In genomic region chr4:136117022-136117421, GRCm38 (mm10) we compare ENCODE assay signal across 9 mouse cellular contexts. TPM values are rescaled to one million over a fixed set of nuclear protein-coding genes. Genes with fewer than 3 reads are reported as not detected.
DNase-seq lines count a peak whose midpoint lies in the region; ATAC-seq and TF ChIP-seq lines count a peak whose summit lies in the region.
"Had no signal": no experiment of that assay in that cellular context is flagged by ENCODE, and none has a peak within 500 bp of the region (broad histone marks: within the 10 kb centered on the region; RNA-seq: fewer than 3 reads in every experiment).

No protein-coding gene starts in this region.

- peak overlapping the region; percentile 15; the same call in 1 of the 2 replicates for H3K27ac ChIP-seq in forebrain, embryonic 10.5 days
- H3K27ac ChIP-seq in forebrain, postnatal 0 days (ENCODE audit: low read depth, low read length) = no peak overlapping the region
- 0 out of 2 replicates have a peak overlapping the region, but pooled peaks have one; percentile 14 for H3K27ac ChIP-seq in limb, embryonic 11.5 days (replicated peaks; ENCODE audit: low read depth, low read length)
- H3K27ac ChIP-seq: neural tube, embryonic 12.5 days had no signal

- H3K4me3 ChIP-seq in forebrain, embryonic 10.5 days = no peak overlapping the region
- H3K4me3 ChIP-seq in forebrain, postnatal 0 days (ENCODE audit: low read depth, low read length) = no peak overlapping the region
- no peak overlapping the region for H3K4me3 ChIP-seq in limb, embryonic 11.5 days (ENCODE audit: low read depth, low read length)
- H3K4me3 ChIP-seq in myocyte = no peak overlapping the region
- H3K4me3 ChIP-seq: neural tube, embryonic 12.5 days had no signal

- peaks cover 39% of the 10 kb centered on the region for H3K4me1 ChIP-seq in forebrain, embryonic 10.5 days
- no peaks in the 10 kb centered on the region for H3K4me1 ChIP-seq in forebrain, postnatal 0 days (ENCODE audit: insufficient read depth)
- H3K4me1 ChIP-seq in limb, embryonic 11.5 days (ENCODE audit: control insufficient read depth, insufficient read depth, low read length) = peaks cover 17% of the 10 kb centered on the region; the same call in 1 of the 2 replicates

- no peak overlapping the region for H3K4me2 ChIP-seq in forebrain, postnatal 0 days (ENCODE audit: low read depth)
- no peak overlapping the region for H3K4me2 ChIP-seq in limb, embryonic 11.5 days (ENCODE audit: low read depth, severe bottlenecking)
- H3K4me2 ChIP-seq in myocyte (ENCODE audit: low read depth) = peak overlapping the region; percentile 68
- H3K4me2 ChIP-seq: neural tube, embryonic 12.5 days had no signal

- peak; percentile 60 for TF ChIP-seq POLR2A in myocyte (IDR thresholded peaks at IDR 0.05; ENCODE audit: insufficient read length, low read depth)

- 77% methylated on average over 13 of the region's 13 CpGs for WGBS in forebrain, embryonic 10.5 days
- WGBS in forebrain, postnatal 0 days = 65% methylated on average over 13 of the region's 13 CpGs
- WGBS in limb, embryonic 11.5 days = 76% methylated on average over 13 of the region's 13 CpGs

- H3K9me3 ChIP-seq in forebrain, embryonic 10.5 days = no peaks in the 10 kb centered on the region
- H3K9me3 ChIP-seq in forebrain, postnatal 0 days (ENCODE audit: low read length) = no peaks in the 10 kb centered on the region
- no peaks in the 10 kb centered on the region for H3K9me3 ChIP-seq in limb, embryonic 11.5 days (ENCODE audit: control insufficient read depth, low read length)
- H3K9me3 ChIP-seq: neural tube, embryonic 12.5 days had no signal

- H3K79me2 ChIP-seq in myocyte (ENCODE audit: control insufficient read depth, insufficient read depth) = no peaks in the 10 kb centered on the region

- no peak overlapping the region for H3K9ac ChIP-seq in forebrain, postnatal 0 days
- 0 out of 2 replicates have a peak overlapping the region, but pooled peaks have one; percentile 7 for H3K9ac ChIP-seq in limb, embryonic 11.5 days (ENCODE audit: low read length)
- H3K9ac ChIP-seq: neural tube, embryonic 12.5 days had no signal

- no peak for TF ChIP-seq CTCF in forebrain, postnatal 0 days (IDR thresholded peaks at IDR 0.05; ENCODE audit: low read depth)

- no peaks in the 10 kb centered on the region for H3K27me3 ChIP-seq in forebrain, embryonic 10.5 days (ENCODE audit: poor library complexity, severe bottlenecking)
- no peaks in the 10 kb centered on the region for H3K27me3 ChIP-seq in forebrain, postnatal 0 days (ENCODE audit: insufficient read depth, low read length)
- H3K27me3 ChIP-seq in limb, embryonic 11.5 days (ENCODE audit: control insufficient read depth, insufficient read depth, low read length) = no peaks in the 10 kb centered on the region
- H3K27me3 ChIP-seq in myocyte (ENCODE audit: control insufficient read depth, insufficient read depth, insufficient read length) = no peaks in the 10 kb centered on the region
- H3K27me3 ChIP-seq: neural tube, embryonic 12.5 days had no signal

- H3ac ChIP-seq in myocyte (ENCODE audit: control insufficient read depth, insufficient read length) = no peak overlapping the region

- no peak for ATAC-seq in forebrain, postnatal 0 days
- no peak for ATAC-seq in limb, embryonic 11.5 days (ENCODE audit: insufficient number of reproducible peaks, low FRiP score, low TSS enrichment, low read depth)

- H3K36me3 ChIP-seq in forebrain, embryonic 10.5 days (replicated peaks) = no peaks in the 10 kb centered on the region
- H3K36me3 ChIP-seq in forebrain, postnatal 0 days (ENCODE audit: insufficient read depth) = no peaks in the 10 kb centered on the region
- no peaks in the 10 kb centered on the region for H3K36me3 ChIP-seq in limb, embryonic 11.5 days (ENCODE audit: control insufficient read depth, insufficient read depth, low read length)
- no peaks in the 10 kb centered on the region for H3K36me3 ChIP-seq in myocyte (ENCODE audit: control insufficient read depth, insufficient read depth)
- H3K36me3 ChIP-seq: neural tube, embryonic 12.5 days had no signal

- DNase-seq in forebrain, embryonic 10.5 days (ENCODE audit: extremely low spot score, low spot score) = no peak
- DNase-seq in forebrain, postnatal 0 days = no peak
- peak; percentile 59 to 60 for DNase-seq in adrenal gland, adult 18-20 months (ENCODE audit: low spot score in 2 of 2)
- DNase-seq in heart, adult 11 months = peak; percentile 98
- DNase-seq in limb, embryonic 11.5 days (ENCODE audit: low spot score) = no peak
- DNase-seq in cerebellum, adult 18-20 months = no peak
- DNase-seq in left cerebral cortex, adult 9 months (ENCODE audit: low spot score in 2 of 2) = no peak

TF ChIP-seq in myocyte, 11 proteins besides CTCF, POLR2A, EP300 and RAD21:
- TF ChIP-seq MYOG (IDR thresholded peaks at IDR 0.05; ENCODE audit: control insufficient read depth in 1 of 3, insufficient read depth in 1 of 3, insufficient read length in 2 of 3, low read depth in 2 of 3) (peak; percentile 15 to 72 (median 50)), TCF12 (IDR thresholded peaks at IDR 0.05; ENCODE audit: insufficient read depth, poor library complexity, severe bottlenecking) (no peak), E2F4 (IDR thresholded peaks at IDR 0.05; ENCODE audit: insufficient read depth) (no peak), USF1 (IDR thresholded peaks at IDR 0.05; ENCODE audit: low read depth) (no peak), TCF3 (IDR thresholded peaks at IDR 0.05; ENCODE audit: insufficient read length, low read depth) (peak; percentile 1), MYOD1 (IDR thresholded peaks at IDR 0.05; ENCODE audit: control insufficient read depth in 1 of 3, insufficient read length in 2 of 3, low read depth in 2 of 3) (peak in 2 of 3 experiments; percentile 28 to 66), POLR2AphosphoS2 (IDR thresholded peaks at IDR 0.05; ENCODE audit: insufficient read length, low read depth) (peak; percentile 47), SRF (IDR thresholded peaks at IDR 0.05; ENCODE audit: control insufficient read depth, insufficient read length, low read depth) (peak; percentile 97), MAX (IDR thresholded peaks at IDR 0.05; ENCODE audit: low read depth) (no peak), REST (IDR thresholded peaks at IDR 0.05; ENCODE audit: insufficient read depth, insufficient read length) (no peak), CEBPB (IDR thresholded peaks at IDR 0.05; ENCODE audit: insufficient read depth, poor library complexity, severe bottlenecking) (peak; percentile 98)
TF ChIP-seq in myocyte: peak in this region for 6.

RNA-seq across cellular contexts. Expression of gene Id3, which starts 26.3 kb away (rescaled TPM):
- polyA plus RNA-seq in forebrain, embryonic 10.5 days (2016; fragmentation: Nextera tagmentation; extraction: Ambion mirVana) = 488 and 529 TPM in 2 replicates
- 134 and 153 TPM in 2 replicates for total RNA-seq in forebrain, postnatal 0 days (2014; rRNA removed)
- polyA plus RNA-seq in forebrain, postnatal 0 days (2015; fragmentation: Nextera tagmentation; extraction: Ambion mirVana) = 177 and 185 TPM in 2 replicates
- 10 to 100 TPM; 47.4 to 77.7 TPM for total RNA-seq in adrenal gland, adult 18-20 months (2021)
- polyA plus RNA-seq in limb, embryonic 11.5 days (2014; fragmentation: Nextera tagmentation; extraction: Ambion mirVana) = 534 and 581 TPM in 2 replicates
- polyA plus RNA-seq in myocyte (2012; fragmentation: generic; extraction: Trizol) = 15.2 TPM

RNA-seq across cellular contexts. Expression of gene E2f2, which starts 55.2 kb away (rescaled TPM):
- 10.3 and 11.4 TPM in 2 replicates for polyA plus RNA-seq in forebrain, embryonic 10.5 days (2016; fragmentation: Nextera tagmentation; extraction: Ambion mirVana)
- total RNA-seq in forebrain, postnatal 0 days (2014; rRNA removed) = 0.85 and 1.2 TPM in 2 replicates
- polyA plus RNA-seq in forebrain, postnatal 0 days (2015; fragmentation: Nextera tagmentation; extraction: Ambion mirVana) = 0.84 and 1.4 TPM in 2 replicates
- 1 to 10 TPM; 1.9 to 3.2 TPM for total RNA-seq in adrenal gland, adult 18-20 months (2021)
- polyA plus RNA-seq in limb, embryonic 11.5 days (2014; fragmentation: Nextera tagmentation; extraction: Ambion mirVana) = 4.7 and 5.7 TPM in 2 replicates
- polyA plus RNA-seq in myocyte (2012; fragmentation: generic; extraction: Trizol) = 56.3 TPM

Comparison
In these comparisons a context has a peak if more than half of its experiments do, and no peak if none do; other contexts are left out.
1. DNase-seq: peak in adrenal gland, adult 18-20 months (2 of 2) and heart, adult 11 months (single experiment); none in forebrain, embryonic 10.5 days (single experiment), forebrain, postnatal 0 days (single experiment), limb, embryonic 11.5 days (single experiment), cerebellum, adult 18-20 months (0 of 2) and left cerebral cortex, adult 9 months (0 of 2).
2. RNA of gene Id3, which starts 26.3 kb away (polyA plus RNA-seq): 534 to 581 TPM in limb, embryonic 11.5 days, 488 to 529 TPM in forebrain, embryonic 10.5 days and 177 to 185 TPM in forebrain, postnatal 0 days; 15.2 TPM in myocyte (single experiment); every median in the first group is over 10 times any median in the second.